Mouse (Mus musculus) R1 (cell line): ENCODE data around the gene Gstz1.
"Not testable (repeated sequence)": the region's sequence is repeated elsewhere in the genome, so short reads cannot be mapped to it uniquely, and the experiment has no call there.

Experiments used
- DNase-seq: peaks from one replicate; pipeline ENCODE4 v3.0.0-alpha.2; 2018; ENCODE audit warnings: low read depth, low spot score

Gene Gstz1

GRCm38 (mm10) chr12:87146966-87147365 is at the start of gene Gstz1:
Gene Gstz1 (plus strand): TSS chr12:87147165.
- peak; percentile 95 for DNase-seq

GRCm38 (mm10) chr12:87100331-87100730 is 46.6 kb upstream of the Gstz1 start:
- no peak for DNase-seq

- peak; percentile 20 for DNase-seq
Observed at GRCm38 (mm10) chr12:87102165-87102631, 44.8 kb upstream of the Gstz1 start, which contains the start of gene Ngb. Gene Ngb (minus strand): TSS chr12:87102539.

DNA sequence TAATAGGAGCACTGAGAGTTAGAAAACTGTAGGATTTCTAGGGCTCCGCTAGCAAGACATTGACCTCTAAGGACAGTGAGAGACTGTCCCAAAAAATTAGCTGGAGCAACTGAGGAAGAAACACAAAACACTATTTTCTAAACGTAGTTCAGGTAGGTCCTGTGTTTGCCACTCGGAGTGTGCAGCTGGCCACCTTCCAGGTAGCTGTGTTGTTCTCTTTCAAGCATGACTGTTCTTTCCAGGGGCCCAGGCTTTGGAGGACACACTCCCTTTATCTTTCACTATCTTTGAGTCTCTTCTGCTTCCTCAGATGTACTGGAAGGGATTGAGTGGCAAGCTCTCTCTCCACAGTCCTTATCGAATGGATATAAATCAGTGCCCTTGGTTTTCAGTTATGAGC is 43.5 kb upstream of the Gstz1 start:
- no peak for DNase-seq

DNA sequence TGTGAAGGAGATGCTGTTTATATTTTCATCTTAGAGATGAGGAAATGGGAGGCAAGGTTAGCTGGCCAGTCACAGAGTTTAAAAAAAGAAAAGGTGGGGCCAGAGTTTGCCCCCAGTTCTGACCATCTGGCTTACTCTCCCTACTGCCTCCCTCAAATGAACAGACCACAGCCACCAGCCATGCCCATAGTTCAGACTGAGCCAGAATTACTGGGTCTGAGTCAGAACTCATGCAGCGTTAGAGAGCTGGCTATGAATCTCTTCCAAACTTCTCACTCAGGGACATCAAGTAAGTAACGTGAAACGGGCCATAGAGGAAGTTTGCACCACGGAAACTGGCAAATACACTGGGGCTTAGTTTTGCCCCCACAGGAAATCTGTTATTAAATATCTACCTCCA is 42.2 kb upstream of the Gstz1 start:
- no peak for DNase-seq

DNA sequence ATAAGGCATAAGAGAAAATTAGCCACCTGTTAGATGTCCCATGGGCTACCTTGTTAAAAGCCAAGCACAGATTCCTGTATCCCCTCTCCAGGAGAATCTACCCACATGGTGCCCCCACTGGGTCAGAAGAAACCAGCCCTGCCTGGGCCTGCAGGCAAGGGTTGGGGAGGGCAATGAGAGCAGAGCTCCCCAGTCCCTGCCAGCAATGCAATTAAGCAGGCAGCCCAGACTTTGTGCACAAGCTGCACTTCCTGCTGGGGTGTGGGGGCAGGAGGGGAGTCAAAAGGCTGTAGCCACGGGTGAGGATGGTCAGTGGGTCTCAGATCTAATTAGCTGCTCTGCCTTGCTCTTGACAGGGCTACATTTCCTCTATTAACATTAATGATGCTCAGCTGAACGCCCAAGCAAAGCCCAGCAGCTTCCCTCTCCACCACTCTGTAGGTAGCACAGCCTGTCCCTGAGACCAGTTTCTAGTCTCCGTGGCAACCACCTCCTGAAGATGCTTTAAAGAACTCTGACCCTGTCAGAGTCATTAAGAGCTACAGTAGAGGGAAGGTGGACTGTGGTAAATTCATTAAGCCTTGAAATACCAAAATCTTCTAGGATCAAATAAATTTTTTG is 39.5 kb upstream of the Gstz1 start:
- DNase-seq: no peak

- no peak for DNase-seq
Observed at GRCm38 (mm10) chr12:87121918-87122589, 24.9 kb upstream of the Gstz1 start.

DNA sequence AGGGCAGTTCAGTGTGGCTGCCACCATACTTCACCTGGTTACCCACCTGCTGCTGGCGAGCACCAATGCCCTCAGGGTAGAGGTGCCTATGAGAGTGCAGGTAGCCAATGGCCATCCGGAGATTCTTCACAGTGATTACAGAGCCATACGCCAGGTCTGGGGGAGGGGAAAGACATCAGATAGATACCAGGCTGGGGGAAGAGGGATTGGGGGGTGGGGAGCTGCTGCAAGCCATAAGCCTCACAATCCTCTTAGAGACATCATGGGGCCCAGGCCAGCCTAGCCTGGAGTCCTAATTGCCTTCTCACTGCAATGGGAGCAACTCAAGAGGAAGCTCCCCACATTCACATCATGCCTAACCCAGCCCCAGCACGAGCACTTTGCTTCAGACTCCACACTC is 19.7 kb upstream of the Gstz1 start:
- no peak for DNase-seq

- no peak for DNase-seq
Observed at GRCm38 (mm10) chr12:87130224-87130623, 16.7 kb upstream of the Gstz1 start.

- DNase-seq: no peak
Observed at GRCm38 (mm10) chr12:87131181-87131580, 15.8 kb upstream of the Gstz1 start.

GRCm38 (mm10) chr12:87131619-87132018 is 15.3 kb upstream of the Gstz1 start:
- peak; percentile 35 for DNase-seq

DNA sequence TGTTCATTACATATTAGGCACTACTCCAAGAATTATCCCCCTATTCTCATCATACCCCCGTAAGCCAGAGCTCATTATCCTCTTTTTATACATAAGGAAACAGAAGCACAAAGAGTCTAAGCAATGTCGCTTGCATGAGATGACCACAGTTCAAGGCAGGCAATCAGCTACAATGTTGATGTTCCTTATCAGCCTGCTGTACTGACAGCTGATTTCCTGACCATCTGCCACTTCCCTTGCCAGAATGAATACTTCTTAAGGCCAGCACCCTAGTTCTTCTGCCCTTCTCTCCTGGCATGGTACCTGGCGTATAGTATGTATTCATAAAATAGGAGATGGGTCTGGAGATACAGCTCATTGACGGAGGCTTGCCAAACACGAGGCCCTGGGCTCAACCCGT is 14.8 kb upstream of the Gstz1 start:
- no peak for DNase-seq

- no peak for DNase-seq
Observed at GRCm38 (mm10) chr12:87132784-87133183, 14.2 kb upstream of the Gstz1 start.

GRCm38 (mm10) chr12:87137439-87138341 is 9.3 kb upstream of the Gstz1 start:
- no peak for DNase-seq

GRCm38 (mm10) chr12:87138342-87138701 is 8.6 kb upstream of the Gstz1 start:
- DNase-seq: no peak

- DNase-seq: no peak
Observed at GRCm38 (mm10) chr12:87138768-87139167, 8.2 kb upstream of the Gstz1 start.

GRCm38 (mm10) chr12:87142156-87142555 is 4.8 kb upstream of the Gstz1 start:
- no peak for DNase-seq

DNA sequence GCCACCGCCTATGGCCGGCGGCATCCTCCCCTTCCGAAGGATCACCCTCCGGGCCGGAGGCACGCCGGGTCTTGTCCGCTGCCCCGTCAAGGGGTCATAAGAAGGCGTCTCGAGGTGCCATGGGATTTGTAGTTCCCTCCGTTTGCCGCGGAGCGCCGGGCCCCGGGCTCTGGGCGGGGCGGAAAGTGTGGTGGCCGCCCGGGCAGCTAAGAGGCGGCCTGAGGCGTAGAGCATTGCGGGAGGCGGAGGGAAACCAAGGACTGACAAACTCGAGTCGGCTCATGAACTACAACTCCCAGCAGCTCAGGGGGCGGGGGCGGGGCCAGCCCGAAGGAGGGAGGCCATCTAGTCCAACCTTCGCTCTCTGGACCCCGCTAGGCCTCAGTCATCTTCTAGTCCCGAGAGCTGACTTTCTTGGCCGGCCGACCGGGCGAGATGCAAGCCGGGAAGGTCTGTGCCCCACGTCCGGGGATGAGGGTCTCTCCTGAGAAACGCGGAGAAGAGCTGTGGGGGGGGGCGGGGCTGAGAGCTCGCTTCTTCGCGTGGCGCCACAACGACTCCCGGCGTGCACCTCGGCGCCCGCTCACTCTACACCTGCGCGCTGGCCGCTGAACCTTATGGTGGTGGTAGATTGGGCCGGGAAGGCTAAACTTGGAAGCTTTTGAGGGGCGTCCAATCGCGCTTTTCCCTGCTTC is 577 bp downstream of the Gstz1 start, which contains the start of gene Pomt2:
TSS of gene Pomt2 (minus strand) at position 574 of the 695 bp plus-strand sequence.
- peak; percentile 97 for DNase-seq

DNA sequence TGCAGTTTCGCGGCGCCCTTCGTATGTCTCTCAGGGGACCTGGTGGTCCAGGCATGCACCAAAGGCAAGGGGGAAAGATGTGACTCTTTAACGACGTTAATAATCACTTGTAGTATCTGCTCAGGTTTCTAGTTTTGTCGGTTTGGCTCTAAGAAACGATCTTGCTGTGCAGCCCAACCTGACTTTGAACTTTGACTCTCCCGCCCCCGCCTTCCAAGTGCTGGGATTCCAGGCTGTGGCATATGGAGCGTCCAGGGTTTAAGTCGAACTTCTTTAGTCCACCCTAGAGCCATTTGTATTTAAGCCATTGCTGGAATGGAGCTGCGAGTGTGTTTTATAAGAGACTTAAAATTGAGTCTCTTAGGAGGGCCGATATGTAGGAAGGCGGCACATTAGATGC is 1.2 kb downstream of the Gstz1 start:
- DNase-seq: no peak

DNA sequence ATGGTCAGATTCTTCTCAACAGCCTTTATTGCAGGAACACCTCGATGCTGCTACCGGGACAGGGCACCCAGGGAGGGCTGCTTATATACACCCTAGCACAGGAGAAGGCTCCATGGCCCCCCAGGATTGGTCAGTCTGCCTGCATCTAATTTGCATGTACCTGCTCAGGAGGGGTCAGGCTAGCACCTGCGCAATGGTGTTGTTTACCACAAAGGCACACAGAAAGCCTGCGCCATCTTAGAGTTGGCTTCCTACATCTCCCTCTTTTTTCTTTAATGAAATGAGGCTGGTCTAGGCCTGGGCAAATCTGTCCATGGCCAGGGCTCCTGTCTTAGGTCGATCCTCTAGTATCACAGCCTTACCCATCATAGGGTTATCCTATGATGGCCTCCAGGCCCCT is 2.5 kb downstream of the Gstz1 start:
- DNase-seq: no peak

DNA sequence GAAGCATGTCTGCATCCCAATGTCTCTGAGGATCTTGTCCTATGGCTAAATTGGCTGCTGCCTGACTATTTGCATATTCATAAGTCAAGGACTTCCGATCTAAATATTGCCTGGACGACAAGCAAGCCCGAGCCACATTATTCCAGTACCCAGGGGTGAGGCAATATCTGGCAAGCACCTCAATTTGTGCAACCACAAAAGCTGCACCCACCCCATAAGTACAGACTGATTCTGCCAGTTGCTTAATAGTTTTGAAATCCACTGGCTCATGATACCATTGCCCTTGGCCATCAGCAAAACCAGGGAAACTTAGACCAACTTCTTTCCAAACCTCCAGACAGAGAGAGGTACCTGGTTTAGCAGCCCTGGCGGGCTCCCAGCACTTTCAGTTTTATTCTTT is 7.5 kb downstream of the Gstz1 start:
- not testable (repeated sequence) for DNase-seq

DNA sequence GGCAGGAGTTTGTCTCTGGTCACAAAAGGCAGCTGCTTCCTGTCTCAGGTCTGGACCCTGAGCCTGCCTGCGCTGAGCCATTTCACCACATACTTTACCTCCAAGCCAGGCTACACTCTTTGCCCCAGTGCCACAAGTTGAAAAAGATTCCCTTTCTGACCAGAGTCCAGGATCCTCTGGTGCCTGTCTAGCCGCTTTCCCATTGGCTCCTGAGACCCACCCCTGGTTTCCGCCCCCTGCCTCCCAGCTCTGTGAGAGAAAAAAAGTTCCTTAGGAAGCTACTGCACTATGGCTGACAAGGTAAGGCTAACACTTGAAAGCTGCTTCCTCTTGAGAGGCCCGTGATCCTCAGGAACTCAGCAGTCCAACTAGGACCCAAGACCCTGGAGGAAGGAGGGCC is 10.4 kb downstream of the Gstz1 start:
- DNase-seq: peak; percentile 43
